Mouse (Mus musculus): Measurements from ENCODE around the gene Klhl26.

Gene Klhl26

DNA sequence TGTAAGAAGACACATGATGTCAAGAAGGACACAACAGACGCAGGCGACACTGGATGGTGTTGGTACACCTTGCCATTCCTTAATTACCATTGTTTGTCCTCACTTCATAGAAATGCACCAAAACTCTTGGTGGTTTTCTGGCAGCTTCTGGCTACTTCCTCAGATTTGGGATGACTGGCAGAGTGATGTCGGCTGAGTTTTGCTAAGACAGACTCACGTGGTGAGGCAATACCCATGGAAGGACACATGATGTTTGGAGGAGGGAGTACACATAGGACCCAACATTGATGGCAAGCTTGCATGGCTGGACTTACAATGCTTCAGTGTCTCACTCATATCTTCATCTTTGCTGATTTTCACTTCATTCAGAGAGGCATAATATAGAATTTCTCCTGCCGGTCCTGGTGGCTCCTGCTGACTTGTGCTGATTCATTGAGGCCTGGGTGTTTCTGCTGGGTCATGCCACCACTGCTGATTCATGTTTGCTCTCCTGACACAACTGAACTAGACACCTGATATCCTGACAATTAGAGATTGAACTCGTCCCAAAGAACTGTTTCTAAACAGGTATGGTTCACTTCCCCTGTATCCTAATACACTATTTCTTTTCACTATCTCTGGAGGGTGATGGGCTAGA is 62.3 kb downstream of the Klhl26 start:
- no peak for DNase-seq (ENCODE audit: low read depth, low spot score)

GRCm38 (mm10) chr8:70410281-70410680 is 66.5 kb downstream of the Klhl26 start:
- DNase-seq (ENCODE audit: low read depth, low spot score) = no peak

DNA sequence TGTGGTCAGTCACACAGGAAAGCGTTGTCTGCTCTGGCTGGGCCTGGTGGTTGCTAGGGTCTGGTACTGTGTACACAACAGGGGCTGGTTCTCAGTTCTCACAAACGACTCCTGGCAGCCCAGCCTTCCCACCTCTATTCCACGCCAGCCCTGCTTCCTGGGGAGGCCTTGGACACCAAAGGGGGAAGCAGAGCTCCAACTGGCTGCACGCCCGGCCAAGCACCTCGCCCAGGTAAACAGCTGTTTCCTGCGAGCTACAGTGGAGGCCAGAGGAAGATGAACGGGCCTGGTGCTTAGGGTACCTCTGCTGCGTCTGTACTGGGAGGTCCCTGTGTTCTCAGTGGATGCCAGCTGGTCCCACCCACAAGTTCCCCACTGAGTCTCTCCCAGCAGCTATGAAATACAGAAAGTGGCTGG is 67.3 kb downstream of the Klhl26 start:
- no peak for DNase-seq (ENCODE audit: low read depth, low spot score)

- DNase-seq (ENCODE audit: low read depth, low spot score) = no peak
Observed at GRCm38 (mm10) chr8:70409019-70409418, 67.7 kb downstream of the Klhl26 start.

- DNase-seq (ENCODE audit: low read depth, low spot score) = no peak
Observed at GRCm38 (mm10) chr8:70408301-70408700, 68.5 kb downstream of the Klhl26 start.

GRCm38 (mm10) chr8:70406427-70407069 is 70.2 kb downstream of the Klhl26 start:
- DNase-seq (ENCODE audit: low read depth, low spot score) = no peak

- DNase-seq (ENCODE audit: low read depth, low spot score) = no peak
Observed at GRCm38 (mm10) chr8:70405189-70405588, 71.6 kb downstream of the Klhl26 start.

- DNase-seq (ENCODE audit: low read depth, low spot score) = no peak
Observed at GRCm38 (mm10) chr8:70404212-70404611, 72.6 kb downstream of the Klhl26 start.

Measured in WW6 (cell line).